Mouse (Mus musculus): ENCODE results near the gene Tcf7l2. TPM values are rescaled to one million over a fixed set of nuclear protein-coding genes. Genes with fewer than 3 reads are reported as not detected.

Gene Tcf7l2
- polyA plus RNA-seq, 1 experiment: 2.8 TPM

DNA sequence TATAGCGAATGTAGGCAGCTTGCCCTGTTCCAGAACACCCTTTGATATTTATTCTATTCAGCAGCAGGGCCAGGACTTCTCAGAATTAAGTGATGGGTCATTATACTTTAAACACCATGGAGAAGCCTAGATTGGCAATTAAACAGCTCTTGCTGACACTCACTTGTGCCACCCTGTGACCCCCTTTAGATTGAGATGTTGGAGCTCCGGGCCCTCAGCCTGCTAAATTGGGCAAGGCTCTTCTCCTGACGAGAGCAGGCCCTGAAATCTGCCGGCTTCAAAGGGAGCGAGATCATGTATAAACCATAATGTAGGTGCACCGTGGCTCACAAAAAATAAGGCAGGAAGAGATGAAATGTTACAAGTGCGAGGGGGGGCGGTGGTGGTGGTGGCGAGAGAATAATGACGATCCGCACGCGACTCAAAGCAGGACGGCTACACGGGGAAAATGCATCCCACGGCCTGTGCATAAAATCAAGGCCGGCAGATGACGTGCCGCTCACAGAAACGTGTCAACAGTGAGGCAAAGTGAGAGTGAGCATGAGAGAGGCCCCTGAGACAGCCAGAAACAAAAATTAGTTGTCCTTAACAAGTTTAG, 173.1 kb downstream of the Tcf7l2 start:
- H3K27me3 ChIP-seq (ENCODE audit: control insufficient read depth): no peaks in the 10 kb centered on the region
- TF ChIP-seq GATA1 (IDR thresholded peaks at IDR 0.05; ENCODE audit: low read length) (no peak), TAL1 (IDR thresholded peaks at IDR 0.05; ENCODE audit: low read length) (no peak)
- no peak overlapping the region for H3K4me3 ChIP-seq (replicated peaks)
- H3K9me3 ChIP-seq (ENCODE audit: control insufficient read depth, low read length): peaks cover 4% of the 10 kb centered on the region; the same call in 1 of the 2 replicates
- H3K36me3 ChIP-seq (ENCODE audit: control insufficient read depth): peaks cover 20% of the 10 kb centered on the region
- peaks cover 2% of the 10 kb centered on the region for H3K4me1 ChIP-seq (ENCODE audit: control insufficient read depth)

DNA sequence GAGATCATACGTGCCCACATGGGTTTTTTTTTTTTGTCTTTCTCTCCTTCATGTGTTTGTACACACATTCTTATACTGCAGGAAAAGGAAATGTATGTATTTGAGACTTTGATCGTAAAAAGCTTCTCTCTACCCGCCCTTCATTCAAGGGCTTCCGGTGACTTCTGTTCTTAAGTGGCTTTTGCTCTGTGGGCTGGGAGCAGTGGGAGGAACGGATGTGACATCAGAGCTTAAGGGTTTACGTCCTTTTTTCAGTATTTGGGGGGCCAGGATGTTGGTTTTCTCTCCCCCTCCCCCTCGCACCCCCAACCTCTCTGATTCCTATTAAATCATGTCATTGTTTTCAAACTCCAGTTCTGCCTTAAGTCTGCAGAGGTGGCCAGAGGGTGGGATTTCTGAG, 173.9 kb downstream of the Tcf7l2 start:
- Histone ChIP-seq H3K36me3 (ENCODE audit: control insufficient read depth) (peaks cover 23% of the 10 kb centered on the region), H3K9me3 (ENCODE audit: control insufficient read depth, low read length) (peaks cover 4% of the 10 kb centered on the region; the same call in 1 of the 2 replicates), H3K27me3 (ENCODE audit: control insufficient read depth) (no peaks in the 10 kb centered on the region), H3K4me3 (replicated peaks) (no peak overlapping the region), H3K4me1 (ENCODE audit: control insufficient read depth) (peaks cover 6% of the 10 kb centered on the region)
- TF ChIP-seq GATA1 (IDR thresholded peaks at IDR 0.05; ENCODE audit: low read length) (no peak), TAL1 (IDR thresholded peaks at IDR 0.05; ENCODE audit: low read length) (no peak)

DNA sequence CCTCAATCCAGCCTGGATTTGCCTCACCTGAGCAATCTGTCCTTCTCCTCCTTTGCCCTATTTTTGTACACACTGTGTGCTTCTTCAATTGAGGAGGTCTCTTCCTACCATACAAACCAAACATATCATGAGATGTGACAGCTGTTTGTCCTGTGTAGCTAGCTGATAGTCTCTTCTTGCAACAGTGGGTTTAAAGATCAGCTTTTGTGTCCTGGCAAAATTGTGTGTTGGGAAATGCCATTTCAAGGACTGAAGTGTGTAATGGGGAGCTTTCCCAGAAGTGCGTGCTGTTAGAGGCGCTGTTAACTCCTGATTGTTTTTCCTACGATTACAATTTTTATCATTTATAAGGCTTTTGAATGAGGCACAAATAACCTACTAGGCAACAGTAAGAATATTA, 174.6 kb downstream of the Tcf7l2 start:
- Histone ChIP-seq H3K4me3 (replicated peaks) (no peak overlapping the region), H3K36me3 (ENCODE audit: control insufficient read depth) (peaks cover 21% of the 10 kb centered on the region), H3K9me3 (ENCODE audit: control insufficient read depth, low read length) (peaks cover 4% of the 10 kb centered on the region; the same call in 1 of the 2 replicates), H3K4me1 (ENCODE audit: control insufficient read depth) (peaks cover 12% of the 10 kb centered on the region), H3K27me3 (ENCODE audit: control insufficient read depth) (no peaks in the 10 kb centered on the region)
- TF ChIP-seq GATA1 (IDR thresholded peaks at IDR 0.05; ENCODE audit: low read length): no peak
- TF ChIP-seq TAL1 (IDR thresholded peaks at IDR 0.05; ENCODE audit: low read length): no peak

DNA sequence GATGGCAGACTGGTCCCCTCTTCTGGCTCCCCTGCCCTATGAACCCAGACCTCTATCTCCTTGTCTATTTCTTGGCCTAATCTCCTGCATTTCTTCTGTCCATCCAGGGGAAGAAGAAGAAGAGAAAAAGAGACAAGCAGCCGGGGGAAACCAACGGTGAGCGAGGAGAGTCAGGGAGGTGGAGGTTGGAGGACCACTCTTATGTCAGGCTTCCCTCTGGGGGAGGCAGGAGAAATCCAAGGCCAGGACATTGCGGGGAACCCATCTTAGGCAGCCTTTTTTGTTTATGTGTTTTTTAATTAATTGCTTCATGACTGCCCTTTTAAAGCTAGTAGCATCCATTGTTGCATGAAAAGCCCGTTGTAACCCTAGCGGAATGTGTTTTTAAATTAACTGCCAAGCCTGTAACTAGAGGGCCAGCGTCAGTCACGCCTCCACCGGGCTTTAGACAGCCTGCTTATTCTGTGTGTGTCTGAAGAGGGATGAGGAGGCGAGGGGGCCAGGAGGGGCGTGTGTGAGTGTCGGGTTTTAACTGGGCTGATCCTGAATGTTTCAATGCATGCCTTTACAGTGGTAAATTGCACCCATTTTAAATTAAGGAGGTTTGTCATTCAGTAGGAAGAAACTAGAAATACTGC, 182.3 kb downstream of the Tcf7l2 start:
- peaks cover 45% of the 10 kb centered on the region for H3K36me3 ChIP-seq (ENCODE audit: control insufficient read depth)
- H3K9me3 ChIP-seq (ENCODE audit: control insufficient read depth, low read length): no peaks in the 10 kb centered on the region
- no peak overlapping the region for H3K4me3 ChIP-seq (replicated peaks)
- H3K27me3 ChIP-seq (ENCODE audit: control insufficient read depth): no peaks in the 10 kb centered on the region
- H3K4me1 ChIP-seq (ENCODE audit: control insufficient read depth): peaks cover 70% of the 10 kb centered on the region
- TF ChIP-seq TAL1 (IDR thresholded peaks at IDR 0.05; ENCODE audit: low read length): no peak
- TF ChIP-seq GATA1 (IDR thresholded peaks at IDR 0.05; ENCODE audit: low read length): no peak

DNA sequence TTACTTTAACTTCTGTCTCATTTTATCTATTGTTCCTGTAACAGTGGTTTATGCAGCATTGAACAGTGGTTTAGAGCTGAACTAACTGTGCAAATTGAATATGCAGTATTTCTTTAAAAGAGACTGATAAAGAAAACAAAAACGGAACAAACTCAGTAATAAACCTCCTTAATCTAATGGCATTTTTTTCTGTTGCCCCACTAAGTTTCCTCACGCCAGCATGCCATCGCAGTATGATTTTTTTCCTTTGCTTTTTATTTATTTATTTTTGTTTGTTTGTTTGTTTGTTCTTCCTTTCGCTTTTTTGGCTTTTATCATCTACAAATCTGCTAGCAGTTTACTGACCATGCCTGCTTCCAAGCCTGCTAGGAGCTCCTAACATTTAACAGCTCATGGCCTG, 183.2 kb downstream of the Tcf7l2 start:
- Histone ChIP-seq H3K27me3 (ENCODE audit: control insufficient read depth) (no peaks in the 10 kb centered on the region), H3K4me1 (ENCODE audit: control insufficient read depth) (peaks cover 79% of the 10 kb centered on the region), H3K36me3 (ENCODE audit: control insufficient read depth) (peaks cover 51% of the 10 kb centered on the region), H3K4me3 (replicated peaks) (peak overlapping the region; percentile 9), H3K9me3 (ENCODE audit: control insufficient read depth, low read length) (no peaks in the 10 kb centered on the region)
- TF ChIP-seq GATA1 (IDR thresholded peaks at IDR 0.05; ENCODE audit: low read length) (no peak), TAL1 (IDR thresholded peaks at IDR 0.05; ENCODE audit: low read length) (no peak)

DNA sequence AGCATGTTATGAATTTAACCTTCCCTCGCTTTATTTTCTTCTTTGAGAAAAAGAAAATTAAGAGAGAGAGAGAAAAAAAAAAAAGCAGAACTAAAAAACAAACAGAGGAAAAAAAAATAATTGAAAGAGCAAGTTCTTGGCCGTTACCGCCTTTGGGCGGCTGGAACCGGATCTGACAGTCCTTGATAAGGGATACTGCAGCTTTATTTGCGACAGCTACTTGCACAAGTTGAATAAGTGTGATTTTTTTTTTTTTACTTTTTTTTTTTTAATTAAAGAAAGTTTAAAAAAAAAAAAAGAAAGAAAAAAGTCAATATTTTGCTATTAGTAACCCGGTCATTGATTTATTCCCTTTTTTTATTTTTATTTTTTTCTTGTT, 183.8 kb downstream of the Tcf7l2 start:
- no peaks in the 10 kb centered on the region for H3K9me3 ChIP-seq (ENCODE audit: control insufficient read depth, low read length)
- peaks cover 53% of the 10 kb centered on the region for H3K36me3 ChIP-seq (ENCODE audit: control insufficient read depth)
- H3K4me3 ChIP-seq (replicated peaks): peak overlapping the region; percentile 71
- TF ChIP-seq TAL1 (IDR thresholded peaks at IDR 0.05; ENCODE audit: low read length): no peak
- peak; percentile 57 for TF ChIP-seq GATA1 (IDR thresholded peaks at IDR 0.05; ENCODE audit: low read length)
- H3K4me1 ChIP-seq (ENCODE audit: control insufficient read depth): peaks cover 82% of the 10 kb centered on the region
- H3K27me3 ChIP-seq (ENCODE audit: control insufficient read depth): no peaks in the 10 kb centered on the region

DNA sequence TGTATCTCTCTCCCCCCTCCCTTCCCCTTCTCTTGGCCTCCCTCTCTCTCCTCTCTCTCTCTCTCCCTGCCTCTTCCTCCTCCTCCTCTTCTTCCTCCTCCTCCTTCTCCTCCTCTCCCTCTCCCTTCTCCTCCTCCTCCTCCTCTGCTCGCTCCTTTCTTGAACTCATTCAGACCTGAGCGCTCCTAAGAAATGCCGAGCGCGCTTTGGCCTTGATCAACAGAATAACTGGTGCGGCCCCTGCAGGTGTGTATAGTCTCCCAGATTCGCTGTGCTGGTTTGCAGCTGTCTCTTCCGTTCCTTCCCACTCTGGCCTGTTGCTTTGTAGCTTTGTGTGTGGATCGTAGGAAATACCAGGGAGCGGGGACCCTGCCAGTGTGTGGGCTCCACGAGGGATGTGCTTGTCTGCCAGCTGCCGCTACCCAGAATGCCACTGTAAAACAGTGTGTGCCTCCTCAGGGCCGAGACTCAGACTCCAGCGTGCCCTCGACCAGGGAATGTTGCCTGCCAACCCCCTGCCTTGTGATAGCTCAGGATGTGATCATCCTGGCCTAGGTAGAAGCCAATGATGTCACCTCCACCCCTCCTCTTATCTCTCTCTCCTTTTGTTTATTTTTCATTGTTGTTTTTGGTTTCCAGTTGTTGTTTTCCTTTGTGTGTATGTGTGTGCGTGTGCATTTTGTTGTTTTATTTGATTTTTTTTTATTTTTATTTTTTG, 184.3 kb downstream of the Tcf7l2 start:
- no peak for TF ChIP-seq GATA1 (IDR thresholded peaks at IDR 0.05; ENCODE audit: low read length)
- no peak for TF ChIP-seq TAL1 (IDR thresholded peaks at IDR 0.05; ENCODE audit: low read length)
- peaks cover 82% of the 10 kb centered on the region for H3K4me1 ChIP-seq (ENCODE audit: control insufficient read depth)

DNA sequence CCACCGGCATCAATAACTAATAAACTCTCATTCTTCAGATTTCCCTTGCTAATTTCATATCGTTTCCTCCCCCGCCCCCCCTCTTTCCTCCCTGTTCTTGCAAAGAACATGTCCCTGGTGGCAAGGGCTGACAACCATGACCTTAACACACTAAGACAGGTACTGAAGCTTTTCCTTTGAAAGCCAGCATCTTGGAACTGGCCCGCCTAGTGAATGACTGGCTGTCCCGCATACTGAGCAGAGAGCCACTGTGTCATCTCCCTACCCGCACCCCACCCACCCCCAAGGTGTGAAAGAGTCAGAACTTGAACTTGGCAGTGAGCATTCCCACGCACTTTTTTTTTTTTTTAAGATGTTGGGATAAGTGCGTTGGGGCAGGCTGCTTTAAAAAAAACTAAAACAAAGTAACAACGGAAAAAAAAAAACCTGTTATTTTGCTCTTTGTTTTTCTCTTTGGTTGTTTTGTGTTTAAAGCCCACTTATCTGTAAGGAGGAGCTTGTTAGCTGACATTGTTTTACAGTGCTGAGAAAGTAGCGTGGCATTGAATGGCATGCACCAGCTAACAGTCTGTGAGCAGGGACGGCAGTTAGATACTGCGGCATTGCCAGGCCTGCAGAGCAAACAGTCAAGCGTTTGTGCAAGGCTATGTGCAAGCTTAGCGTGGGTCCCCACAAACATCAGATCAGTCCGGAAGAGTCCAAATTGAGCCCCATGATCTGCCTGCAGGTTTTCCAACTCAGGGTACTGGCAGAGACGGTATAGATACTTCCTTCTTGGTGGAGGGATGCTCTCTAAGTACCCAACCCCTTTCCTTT, 185.4 kb downstream of the Tcf7l2 start:
- no peaks in the 10 kb centered on the region for H3K27me3 ChIP-seq (ENCODE audit: control insufficient read depth)
- H3K4me1 ChIP-seq (ENCODE audit: control insufficient read depth): peaks cover 88% of the 10 kb centered on the region
- peaks cover 63% of the 10 kb centered on the region for H3K36me3 ChIP-seq (ENCODE audit: control insufficient read depth)
- TF ChIP-seq GATA1 (IDR thresholded peaks at IDR 0.05; ENCODE audit: low read length): no peak
- no peak for TF ChIP-seq TAL1 (IDR thresholded peaks at IDR 0.05; ENCODE audit: low read length)
- peaks cover 4% of the 10 kb centered on the region; the same call in 1 of the 2 replicates for H3K9me3 ChIP-seq (ENCODE audit: control insufficient read depth, low read length)
- H3K4me3 ChIP-seq (replicated peaks): peak overlapping the region; percentile 71

More for the DNA sequence above, 184.3 kb downstream of the Tcf7l2 start:
- H3K4me3 ChIP-seq (replicated peaks): peak overlapping the region; percentile 71
- H3K36me3 ChIP-seq (ENCODE audit: control insufficient read depth): peaks cover 55% of the 10 kb centered on the region
- H3K27me3 ChIP-seq (ENCODE audit: control insufficient read depth): no peaks in the 10 kb centered on the region
- H3K9me3 ChIP-seq (ENCODE audit: control insufficient read depth, low read length): no peaks in the 10 kb centered on the region
